Mouse (Mus musculus) fibroblast of lung, adult 2 months (primary cell): Measurements from ENCODE around the gene Ugt1a7c.
"Not testable (repeated sequence)": the region's sequence is repeated elsewhere in the genome, so short reads cannot be mapped to it uniquely, and the experiment has no call there.

Experiments
- DNase-seq: peaks from one replicate; pipeline ENCODE4 v3.0.0-alpha.2; 2011; ENCODE audit warnings: low read depth

Gene Ugt1a7c

DNA sequence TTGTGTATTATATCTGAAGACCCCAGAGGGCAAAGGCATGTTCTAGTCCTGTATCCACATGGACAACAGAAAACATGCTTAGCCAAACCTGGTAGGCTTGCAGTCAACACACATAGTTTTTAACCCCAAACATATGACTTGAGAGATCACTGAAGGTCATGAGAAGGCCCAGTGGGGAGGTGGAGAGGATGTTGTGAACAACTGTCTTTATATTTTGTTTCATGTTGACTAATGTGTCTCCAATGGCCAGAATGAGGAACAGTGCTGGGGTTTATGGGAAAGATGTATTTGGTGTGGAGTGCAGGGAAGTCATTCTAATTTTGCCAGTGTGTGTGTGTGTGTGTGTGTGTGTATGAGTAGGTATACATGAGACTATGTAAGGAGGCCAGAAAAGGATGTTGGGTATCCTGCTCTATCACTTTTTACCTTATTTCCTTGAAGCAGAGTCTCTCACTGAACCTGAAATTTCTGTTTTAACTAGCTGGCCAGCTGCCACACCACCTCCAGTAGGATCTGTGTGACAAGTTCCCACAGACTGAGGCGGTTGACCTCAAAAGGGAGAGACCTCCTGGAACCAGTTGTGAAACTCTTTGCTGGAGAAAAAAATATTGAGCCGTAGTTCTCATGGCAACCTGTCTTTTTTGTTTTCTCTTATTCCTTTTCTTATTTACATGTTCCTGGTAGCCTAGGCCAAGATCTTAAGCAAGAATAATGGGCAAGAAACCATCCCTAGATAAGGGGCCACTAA, 129.3 kb downstream of the Ugt1a7c start:
- DNase-seq, result no peak

DNA sequence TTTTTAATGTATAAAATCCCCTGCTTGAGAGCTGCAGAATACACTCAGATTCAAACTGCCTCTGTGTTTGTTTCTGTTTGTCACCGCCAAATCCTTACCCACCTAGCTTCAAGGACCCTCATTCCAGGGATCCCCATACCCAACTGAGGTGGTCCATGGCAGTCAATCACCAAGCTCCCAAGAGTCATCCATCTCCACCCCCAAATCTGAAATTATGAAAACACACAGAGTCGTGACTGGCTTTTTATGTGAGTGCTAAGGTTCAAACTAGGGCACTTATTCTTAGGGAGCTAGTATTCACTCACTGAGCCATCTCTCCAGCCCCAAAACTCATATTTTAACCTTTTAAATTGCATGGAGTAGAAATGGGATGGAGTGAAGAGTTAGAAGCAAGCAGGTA, 130.4 kb downstream of the Ugt1a7c start:
- DNase-seq, result not testable (repeated sequence)

DNA sequence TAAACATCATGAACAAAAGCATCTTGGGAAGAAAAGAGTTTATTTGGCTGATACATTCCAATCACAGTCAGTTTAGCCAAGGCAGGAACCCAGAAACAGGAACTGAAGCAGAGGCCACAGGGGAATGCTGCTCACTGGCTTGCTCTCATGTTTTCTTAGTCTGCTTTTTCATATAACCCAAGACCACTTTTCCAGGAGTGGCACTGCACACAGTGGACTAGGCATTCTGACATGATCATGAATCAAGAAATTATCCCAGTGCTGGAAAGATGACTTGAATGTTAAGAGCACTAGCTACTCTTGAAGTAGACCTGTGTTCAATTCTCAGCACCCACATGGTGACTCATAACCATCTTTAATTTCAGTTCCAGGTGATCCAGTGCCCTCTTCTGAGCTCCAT, 130.9 kb downstream of the Ugt1a7c start:
- no peak for DNase-seq

DNA sequence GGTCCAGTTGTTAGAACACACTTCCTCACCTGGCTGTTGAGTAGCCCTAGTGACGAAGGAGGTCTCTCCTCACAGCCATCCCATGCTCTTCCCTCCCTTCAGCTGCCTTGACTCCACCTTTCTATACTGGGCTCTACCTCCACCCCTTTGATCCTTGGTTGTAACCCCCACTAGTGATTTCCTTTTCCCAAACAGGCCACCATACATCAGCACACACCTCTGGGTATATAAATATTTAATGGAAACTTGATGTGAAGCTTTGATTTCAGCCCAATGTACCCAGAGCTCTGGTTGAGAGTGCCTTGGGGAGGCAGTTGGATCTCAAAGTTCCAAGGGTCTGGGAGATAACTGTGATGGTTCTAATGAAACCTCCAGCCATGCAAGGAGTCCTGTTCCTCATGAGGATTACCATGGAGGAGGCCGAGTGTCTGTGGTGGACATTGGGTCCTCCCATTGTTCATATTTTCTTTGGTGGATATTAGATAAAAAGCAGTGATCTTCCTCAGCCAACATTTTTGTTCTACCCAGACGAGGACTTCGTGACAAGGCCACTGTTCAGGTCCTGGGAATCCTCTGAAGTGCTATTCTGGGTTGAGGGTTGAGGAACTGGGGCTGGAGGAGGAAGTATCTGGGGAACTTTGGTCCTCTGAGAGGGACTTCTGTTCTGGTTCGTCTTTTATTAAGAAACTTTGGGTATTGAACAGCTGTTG, 132.0 kb downstream of the Ugt1a7c start, which contains the start of gene Mroh2a:
Mroh2a (plus strand) TSS at position 317 of the 710 bp plus-strand sequence.
- no peak for DNase-seq

DNA sequence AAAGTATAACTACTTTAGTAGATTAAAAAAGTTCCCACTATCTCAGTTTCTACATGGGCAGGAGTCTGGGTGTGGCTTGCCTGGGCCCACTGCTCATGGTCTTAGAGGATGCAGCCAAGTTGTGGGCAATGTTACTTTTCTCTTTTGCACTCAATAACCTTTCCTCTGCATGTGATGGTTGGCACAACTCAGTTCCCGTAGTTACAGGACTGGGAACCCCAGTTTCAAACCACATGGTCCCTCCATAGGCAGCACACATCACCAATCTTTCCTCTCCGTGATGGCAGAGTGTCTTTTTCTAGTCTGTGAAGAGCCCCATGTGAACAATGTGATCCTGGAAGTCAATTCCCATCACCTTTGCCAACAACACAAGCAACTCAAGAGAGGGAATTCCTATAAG, 132.6 kb downstream of the Ugt1a7c start:
- DNase-seq, result no peak

DNA sequence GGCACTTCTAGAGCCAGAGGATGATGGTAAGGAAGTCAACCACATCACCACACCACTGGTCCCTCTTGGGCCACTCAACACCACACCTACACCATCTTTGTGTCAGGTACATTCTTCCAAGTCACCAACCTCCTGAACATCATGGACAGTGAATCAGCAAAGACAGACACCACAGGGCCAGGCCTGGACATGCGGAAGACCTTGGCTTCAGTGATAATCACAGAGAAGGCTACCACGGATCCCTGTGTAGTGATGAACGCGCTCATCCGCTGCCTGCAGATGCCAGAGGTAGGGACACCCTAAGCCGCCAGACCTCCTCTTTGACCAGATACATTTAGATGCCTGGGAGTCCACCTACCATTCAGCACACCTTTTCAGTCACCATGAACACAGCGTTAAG, 133.3 kb downstream of the Ugt1a7c start:
- DNase-seq, result no peak

DNA sequence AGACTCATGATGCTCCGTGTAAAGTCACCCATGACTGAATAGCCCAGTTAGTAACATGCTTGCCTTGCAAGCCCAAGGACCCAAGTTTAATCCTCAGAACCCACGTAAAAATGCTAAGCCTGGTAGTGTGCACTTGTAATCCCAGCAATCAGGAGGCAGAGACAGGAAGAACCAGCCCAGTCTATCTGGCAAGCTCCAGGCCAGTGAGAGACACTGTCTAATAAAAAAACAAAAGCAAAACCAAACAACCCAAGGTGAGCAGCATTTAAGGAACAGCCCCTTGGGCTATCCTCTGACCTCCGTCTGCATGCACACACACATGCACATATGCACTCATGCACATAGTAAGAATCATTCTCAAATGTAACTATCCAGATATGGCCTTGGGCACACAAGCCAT, 134.7 kb downstream of the Ugt1a7c start:
- no peak for DNase-seq

DNA sequence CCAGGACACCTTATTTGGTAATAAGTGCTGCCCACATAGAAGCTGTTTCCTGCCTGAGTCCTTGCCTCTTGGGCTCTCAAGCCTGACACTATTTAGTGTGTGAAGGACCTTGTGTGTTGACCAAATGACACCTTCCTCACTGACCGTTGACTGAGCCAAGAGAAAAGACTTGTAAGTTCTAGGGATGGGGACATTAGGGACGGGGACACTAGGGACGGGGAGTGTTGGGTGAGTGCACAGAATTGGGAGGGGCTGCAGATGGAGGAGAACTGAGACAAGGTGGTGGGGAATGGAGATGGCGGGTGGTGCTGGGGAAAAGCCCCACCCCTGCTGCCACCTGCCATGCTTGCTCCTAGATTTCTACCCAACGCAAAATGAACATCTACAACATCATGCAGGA, 135.1 kb downstream of the Ugt1a7c start:
- DNase-seq, result no peak

DNA sequence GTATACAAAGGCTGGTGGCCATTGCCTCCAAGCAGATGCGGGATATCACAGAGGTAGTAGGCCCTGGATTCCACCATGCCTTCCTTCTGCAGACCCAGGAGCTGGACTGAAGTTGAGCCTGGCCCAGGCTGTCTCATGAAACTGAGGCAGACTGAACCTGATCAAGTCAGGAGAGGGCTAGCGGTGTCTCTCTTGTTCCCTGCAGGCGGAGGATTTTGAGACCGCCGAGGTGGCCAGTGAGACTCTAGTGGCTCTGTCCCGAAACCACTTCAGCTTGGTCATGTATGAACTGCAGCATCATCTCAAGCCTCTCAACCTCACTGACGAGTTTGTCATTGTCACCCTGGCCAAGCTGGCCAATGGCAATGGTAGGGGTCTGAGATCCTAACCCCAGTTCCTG, 135.6 kb downstream of the Ugt1a7c start:
- no peak for DNase-seq

DNA sequence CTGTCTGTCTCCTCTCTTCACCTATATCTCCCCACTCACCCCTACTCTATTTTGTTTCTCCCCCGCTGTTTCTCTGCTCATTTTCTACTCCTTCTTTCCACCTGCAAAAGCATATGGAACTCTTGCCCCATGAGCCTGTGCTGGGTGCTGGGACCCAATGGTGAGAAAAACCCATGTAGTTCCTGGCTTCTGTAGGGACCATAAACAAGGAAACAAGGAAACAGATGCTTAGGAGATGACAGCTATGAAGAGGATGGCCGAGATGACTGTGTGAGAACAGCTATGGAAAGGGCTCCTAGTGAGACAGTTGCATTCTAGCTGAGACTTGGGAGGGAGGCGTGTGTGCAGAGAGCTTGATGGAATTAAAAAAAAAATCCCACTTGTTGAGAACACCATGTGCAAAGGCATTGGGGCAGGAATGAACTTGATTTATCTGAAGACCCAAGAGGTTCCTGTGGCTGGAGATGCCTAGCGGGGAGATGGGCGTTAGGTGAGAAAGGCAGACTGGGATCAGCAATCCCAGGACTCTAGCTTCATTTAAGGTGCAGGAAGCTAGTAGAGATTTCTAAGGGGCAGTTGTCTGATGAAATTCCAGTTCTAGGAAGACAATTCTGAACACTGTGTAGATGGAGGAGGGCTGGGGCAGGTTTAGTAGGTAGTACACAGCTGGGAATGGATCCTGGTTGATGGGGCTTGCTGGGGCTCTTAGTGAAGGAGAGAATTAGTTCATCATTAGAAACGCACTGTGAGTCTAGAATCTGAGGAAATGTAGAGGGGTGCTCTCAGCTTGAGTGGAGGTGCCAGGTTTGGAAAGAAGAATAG, 136.3 kb downstream of the Ugt1a7c start:
- no peak for DNase-seq

DNA sequence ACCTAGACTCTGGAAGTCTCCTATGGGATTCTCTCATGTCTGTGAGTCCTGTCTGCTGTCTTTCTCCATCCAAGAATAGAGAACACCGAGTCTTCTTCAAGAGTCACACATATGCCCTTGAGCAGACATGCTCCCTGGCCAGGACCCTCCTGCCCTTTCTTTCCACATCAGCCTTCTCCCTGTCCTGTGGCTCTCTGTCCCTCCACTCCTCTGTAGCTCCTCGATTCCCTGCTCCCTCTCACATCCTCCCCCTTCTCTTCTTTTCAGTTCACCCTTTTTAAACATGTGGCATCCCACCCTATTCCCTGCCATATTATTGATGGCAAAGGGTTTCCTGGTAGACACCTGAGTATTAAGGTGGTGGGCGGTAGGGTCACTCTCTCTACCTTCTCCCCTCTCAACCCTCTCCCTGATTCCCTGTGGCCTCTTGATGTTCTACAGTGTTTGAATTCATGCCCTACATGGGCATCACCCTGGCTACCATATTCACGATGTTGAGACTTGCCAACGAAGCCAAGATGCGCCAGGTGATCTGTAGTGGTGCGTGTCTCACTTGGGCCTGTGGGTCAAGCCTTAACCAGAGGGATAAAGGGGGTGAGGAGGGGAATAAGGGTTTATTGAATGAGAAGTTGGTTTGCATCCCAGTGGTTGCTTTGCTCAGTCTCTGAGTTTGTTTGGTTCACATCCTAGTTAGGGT, 137.1 kb downstream of the Ugt1a7c start:
- DNase-seq, result no peak

DNA sequence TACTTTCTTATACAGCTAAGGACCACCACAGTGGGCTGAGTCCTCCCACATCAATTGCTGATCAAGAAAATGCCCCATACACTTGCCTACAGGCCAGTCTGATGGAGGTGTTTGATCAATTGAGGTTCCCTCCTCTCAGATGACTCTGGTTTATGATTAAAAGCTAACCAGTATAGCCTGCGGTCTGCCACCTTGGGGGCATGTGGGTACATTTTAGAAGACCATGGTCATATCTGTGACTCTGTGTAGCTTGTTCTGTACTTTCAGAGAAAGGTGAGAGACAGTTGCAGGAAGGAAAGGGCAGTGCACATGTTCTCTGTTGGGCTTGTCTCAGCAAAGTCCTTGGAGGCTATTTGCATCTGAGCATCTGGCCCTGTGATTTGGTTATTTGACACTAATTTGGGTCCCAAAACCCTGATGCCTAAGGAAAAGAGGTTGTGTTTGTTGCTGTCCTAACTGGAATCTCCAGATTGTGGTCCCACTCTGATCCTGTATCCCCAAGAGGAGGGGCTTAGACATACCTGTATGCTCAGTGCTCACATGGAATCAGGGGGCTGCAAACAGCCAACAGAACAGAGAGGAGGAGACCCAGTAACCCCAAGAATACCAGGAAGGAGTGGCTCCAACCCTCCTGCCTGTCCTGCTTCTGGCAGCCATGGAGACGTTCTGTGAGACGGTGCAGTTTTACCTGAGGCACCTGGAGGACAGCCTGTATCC, 138.0 kb downstream of the Ugt1a7c start:
- DNase-seq, result no peak

DNA sequence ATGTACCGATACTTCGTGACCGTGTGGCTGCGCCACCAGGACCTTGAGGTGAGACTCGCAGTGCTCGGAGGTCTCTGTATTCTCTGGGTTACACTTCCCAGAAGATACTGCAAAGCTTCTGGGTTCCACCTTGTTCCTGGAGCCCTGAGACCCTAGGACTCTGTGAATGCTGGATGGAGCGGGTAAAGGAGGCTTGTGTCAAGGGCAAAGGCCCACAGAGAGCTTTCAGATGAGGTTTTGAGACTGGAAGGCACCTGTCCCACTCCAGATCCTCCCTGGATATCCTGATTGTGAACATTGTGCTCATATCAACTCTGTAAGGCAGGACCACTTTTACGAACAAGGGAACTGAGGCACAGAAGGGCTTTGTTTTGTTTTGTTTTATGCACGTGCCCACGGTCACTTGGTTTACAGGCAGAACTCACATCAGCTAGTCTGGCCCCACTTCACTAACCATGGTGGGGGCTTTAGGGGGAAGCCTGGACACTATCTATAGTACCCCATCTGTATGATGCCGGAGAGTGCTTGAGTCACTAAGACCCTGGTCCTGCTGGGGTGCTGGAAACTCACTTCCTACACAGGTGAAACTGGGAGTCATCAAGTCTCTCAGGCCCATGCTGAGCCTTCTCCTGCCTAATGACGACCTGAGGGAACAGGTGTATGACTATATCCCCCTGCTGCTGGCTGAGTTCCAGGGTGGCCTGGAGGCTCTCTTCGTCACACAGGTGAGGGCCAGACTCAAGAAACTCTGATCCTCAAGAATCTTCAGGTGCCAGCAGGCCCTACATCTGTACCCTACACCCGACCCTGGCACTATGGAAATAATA, 138.8 kb downstream of the Ugt1a7c start:
- DNase-seq, result no peak

DNA sequence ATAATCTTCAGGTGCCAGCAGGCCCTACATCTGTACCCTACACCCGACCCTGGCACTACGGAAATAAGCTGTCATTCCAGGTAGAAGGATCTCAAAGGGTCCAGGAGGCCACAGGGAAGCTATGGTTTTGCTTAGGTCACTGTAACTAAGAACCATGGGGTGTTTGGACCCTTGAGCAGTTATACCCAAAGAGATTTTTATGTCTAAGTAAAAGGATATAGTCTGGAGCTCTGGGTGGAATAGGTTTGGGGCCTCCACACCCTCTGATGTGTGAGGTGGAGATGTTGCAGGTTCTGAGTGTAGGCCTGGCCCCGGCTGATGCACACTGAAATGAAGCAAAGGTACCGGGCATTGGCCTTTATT, 139.4 kb downstream of the Ugt1a7c start:
- no peak for DNase-seq

DNA sequence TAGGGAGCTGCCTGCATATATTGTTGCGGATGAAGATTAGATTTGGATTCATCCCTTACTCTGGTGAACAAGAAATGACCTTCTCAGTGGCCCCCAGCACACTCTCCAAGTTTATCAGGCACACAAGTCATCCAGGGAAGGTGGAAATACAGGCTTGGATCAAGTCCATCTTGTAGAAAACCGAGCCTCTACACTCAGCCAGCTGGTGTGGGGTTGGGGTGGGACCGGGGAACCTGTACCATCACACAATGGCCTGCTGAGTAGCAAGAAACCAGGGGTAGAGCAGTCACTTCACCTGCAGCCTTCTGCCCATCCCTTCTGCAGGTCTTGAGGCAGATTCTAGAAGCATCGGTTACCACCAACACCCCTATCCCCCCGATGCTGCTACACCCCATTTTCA, 139.8 kb downstream of the Ugt1a7c start:
- DNase-seq, result no peak

DNA sequence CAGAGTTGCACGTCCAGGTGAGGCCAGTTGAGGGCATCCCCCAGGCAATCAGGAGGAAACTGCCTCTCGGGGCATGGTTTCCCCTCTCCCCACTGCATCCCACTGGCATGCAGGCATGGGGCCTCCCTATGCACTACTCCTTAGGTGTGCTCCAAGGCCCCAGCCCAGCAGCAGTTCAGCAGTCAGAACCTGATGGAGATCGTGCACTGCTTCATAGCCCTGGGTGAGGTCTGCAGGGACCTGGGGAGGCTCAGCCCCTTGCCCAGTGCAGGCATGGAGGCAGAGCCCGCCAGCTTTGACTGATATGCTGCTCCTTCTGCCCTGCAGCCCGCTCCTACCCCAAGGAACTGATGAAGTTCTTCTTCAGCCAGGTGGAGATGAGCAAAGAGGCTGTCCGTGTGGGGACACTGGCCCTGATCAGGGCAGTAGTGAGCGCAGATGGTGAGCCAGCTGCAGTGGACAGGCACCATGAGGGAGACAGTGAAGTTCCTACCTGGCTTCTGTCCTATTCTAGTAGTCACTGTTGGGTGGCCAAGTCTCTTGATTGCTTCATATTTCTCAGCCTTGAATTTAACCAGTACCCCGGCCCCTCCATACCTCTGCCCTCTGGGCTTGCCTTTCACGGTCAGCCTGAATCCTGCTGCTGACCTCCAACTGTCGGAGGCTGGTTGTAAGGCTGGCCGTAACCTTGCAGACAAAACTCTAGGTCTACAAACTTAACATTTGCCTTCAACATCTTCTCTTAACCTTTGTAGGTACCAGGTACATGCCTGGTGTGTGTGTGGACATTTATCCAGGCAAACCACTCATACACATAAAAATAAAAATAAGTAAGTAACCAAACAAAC, 140.4 kb downstream of the Ugt1a7c start:
- no peak for DNase-seq

DNA sequence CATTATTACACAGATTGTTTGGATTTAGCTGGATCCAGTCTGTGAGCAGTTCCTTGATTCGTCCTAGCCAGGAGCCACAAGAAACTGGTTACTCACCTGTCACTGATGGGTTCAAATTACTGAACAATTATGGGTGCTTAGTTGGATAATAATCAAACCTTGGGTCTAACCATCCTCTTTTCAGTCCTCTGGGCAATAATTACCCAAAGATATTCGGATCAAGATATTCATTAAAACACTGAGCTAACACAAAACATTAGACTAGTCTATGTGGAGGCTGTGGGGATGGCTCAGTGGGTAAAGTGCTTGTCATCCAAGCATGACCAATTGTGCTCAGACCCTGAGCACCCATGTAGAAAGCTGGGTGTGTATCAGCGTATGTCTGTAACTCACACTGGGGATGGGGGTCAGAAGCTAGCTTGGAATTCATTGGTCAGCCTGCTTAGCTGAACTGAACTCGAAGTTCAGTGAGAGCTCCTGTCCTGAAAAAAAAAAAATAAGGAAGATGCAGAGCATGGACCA, 141.1 kb downstream of the Ugt1a7c start:
- DNase-seq, result no peak

DNA sequence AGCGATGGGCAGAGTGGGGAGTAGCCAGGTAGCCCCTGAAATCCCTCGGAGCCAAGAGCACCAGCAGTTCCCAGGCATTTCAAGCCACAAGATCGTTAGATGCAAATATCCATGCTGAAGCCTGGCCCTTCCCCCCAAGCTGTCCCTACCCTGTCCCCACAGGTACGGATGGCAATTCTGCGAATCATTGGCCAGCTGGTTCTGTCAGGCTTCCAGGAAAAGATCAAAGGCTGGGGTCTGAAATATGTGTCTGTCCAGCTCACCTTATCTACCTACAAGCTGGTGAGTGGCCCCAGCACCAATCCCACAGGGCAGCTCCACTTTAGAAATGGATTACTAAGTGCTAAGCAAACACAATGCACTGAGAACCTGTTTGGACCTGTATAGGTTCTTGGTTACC, 142.4 kb downstream of the Ugt1a7c start:
- DNase-seq, result no peak

DNA sequence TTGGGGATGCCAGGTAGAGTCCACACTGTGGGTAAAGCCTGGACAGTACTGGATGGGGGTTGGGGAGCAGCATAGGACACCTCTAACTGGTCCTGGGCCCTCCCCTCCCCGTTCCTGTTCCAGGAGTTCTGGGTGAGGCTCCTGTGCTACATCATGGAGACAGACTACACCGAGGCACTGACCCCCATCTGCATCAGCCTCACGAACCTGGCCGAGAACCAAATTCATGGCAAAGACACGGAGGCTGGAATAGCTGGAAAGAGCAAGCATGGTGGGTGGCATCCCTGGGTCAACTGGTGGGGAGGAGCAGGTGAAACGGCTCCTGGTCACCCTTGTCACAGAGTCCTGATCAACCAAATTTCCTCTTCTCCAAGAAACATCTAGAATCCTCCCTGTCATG, 143.9 kb downstream of the Ugt1a7c start:
- DNase-seq, result no peak

DNA sequence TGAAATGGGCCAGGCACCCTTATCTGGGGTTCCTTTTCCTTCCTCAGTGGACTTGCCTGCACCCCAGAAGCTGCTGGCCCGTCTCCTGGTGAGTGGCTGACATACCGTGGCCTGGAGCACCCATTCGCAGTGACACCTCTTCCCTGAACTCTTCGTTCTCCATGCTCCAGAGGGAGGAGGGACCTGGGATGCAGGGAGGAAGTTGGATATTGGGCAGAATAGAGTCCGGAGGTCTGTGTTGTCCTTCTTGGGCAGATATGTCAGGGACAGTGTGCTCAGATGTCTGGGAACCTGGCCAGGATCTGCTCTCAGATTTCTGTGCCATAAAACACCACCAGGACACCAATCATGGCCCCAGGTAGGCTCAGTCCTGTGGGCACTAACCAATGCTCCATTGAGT, 145.2 kb downstream of the Ugt1a7c start:
- DNase-seq, result no peak
